Mouse (Mus musculus): ENCODE measurements around the gene Rasgef1b. TPM values are rescaled to one million over a fixed set of nuclear protein-coding genes. Genes with fewer than 3 reads are reported as not detected.

Rasgef1b gene
- total RNA-seq, 2 experiments from 2014 or later: 0.36 to 0.37 TPM

GRCm38 (mm10) chr5:99613321-99614118, 115.3 kb downstream of the Rasgef1b start:
- intact Hi-C loops (cut with DNase I): no loop called here

GRCm38 (mm10) chr5:99607602-99608001, 121.3 kb downstream of the Rasgef1b start:
- intact Hi-C loops (cut with DNase I): no loop called here
- no peak for DNase-seq

More at GRCm38 (mm10) chr5:99613321-99614118, 115.3 kb downstream of the Rasgef1b start:
- no peak for DNase-seq

- intact Hi-C loops (cut with DNase I): no loop called here
- DNase-seq: no peak
Observed at GRCm38 (mm10) chr5:99606164-99606858, 122.6 kb downstream of the Rasgef1b start.

GRCm38 (mm10) chr5:99602244-99603023, 126.4 kb downstream of the Rasgef1b start:
- DNase-seq: no peak
- intact Hi-C loops (cut with DNase I): no loop called here

- intact Hi-C loops (cut with DNase I): no loop called here
- DNase-seq: no peak
Observed at GRCm38 (mm10) chr5:99599376-99599775, 129.5 kb downstream of the Rasgef1b start.

- DNase-seq: no peak
- intact Hi-C loops (cut with DNase I): no loop called here
Observed at GRCm38 (mm10) chr5:99598470-99599110, 130.3 kb downstream of the Rasgef1b start.

GRCm38 (mm10) chr5:99597701-99598100, 131.2 kb downstream of the Rasgef1b start:
- no peak for DNase-seq
- intact Hi-C loops (cut with DNase I): no loop called here

GRCm38 (mm10) chr5:99591348-99591747, 137.5 kb downstream of the Rasgef1b start:
- no peak for DNase-seq

GRCm38 (mm10) chr5:99590539-99590938, 138.3 kb downstream of the Rasgef1b start:
- no peak for DNase-seq
- intact Hi-C loops (cut with DNase I): no loop called here

More at GRCm38 (mm10) chr5:99591348-99591747, 137.5 kb downstream of the Rasgef1b start:
- intact Hi-C loops (cut with DNase I): no loop called here

- intact Hi-C loops (cut with DNase I): no loop called here
- DNase-seq: no peak
Observed at GRCm38 (mm10) chr5:99587994-99588393, 140.9 kb downstream of the Rasgef1b start.

- no peak for DNase-seq
- intact Hi-C loops (cut with DNase I): no loop called here
Observed at GRCm38 (mm10) chr5:99587589-99587988, 141.3 kb downstream of the Rasgef1b start.

- intact Hi-C loops (cut with DNase I): no loop called here
- DNase-seq: no peak
Observed at GRCm38 (mm10) chr5:99586287-99586686, 142.6 kb downstream of the Rasgef1b start.

- intact Hi-C loops (cut with DNase I): no loop called here
- DNase-seq: peak in 1 of 2 experiments; percentile 17
Observed at GRCm38 (mm10) chr5:99585166-99585898, 143.5 kb downstream of the Rasgef1b start.

GRCm38 (mm10) chr5:99584266-99584665, 144.6 kb downstream of the Rasgef1b start:
- intact Hi-C loops (cut with DNase I): no loop called here
- DNase-seq: no peak

- intact Hi-C loops (cut with DNase I): no loop called here
- DNase-seq: no peak
Observed at GRCm38 (mm10) chr5:99582055-99582454, 146.8 kb downstream of the Rasgef1b start.

GRCm38 (mm10) chr5:99578692-99579091, 150.2 kb downstream of the Rasgef1b start:
- peak in 1 of 2 experiments; percentile 16 for DNase-seq
- intact Hi-C loops (cut with DNase I): loop anchor here (2.0 kb wide), 2 partner anchors 332 to 376 kb away; no protein-coding TSS in a partner anchor

GRCm38 (mm10) chr5:99575897-99576296, 153.0 kb downstream of the Rasgef1b start:
- no peak for DNase-seq

GRCm38 (mm10) chr5:99564501-99565323, 164.2 kb downstream of the Rasgef1b start:
- intact Hi-C loops (cut with DNase I): no loop called here
- no peak for DNase-seq

More at GRCm38 (mm10) chr5:99575897-99576296, 153.0 kb downstream of the Rasgef1b start:
- intact Hi-C loops (cut with DNase I): no loop called here

- no peak for DNase-seq
- intact Hi-C loops (cut with DNase I): no loop called here
Observed at GRCm38 (mm10) chr5:99562096-99562495, 166.8 kb downstream of the Rasgef1b start.

Measured in gastrocnemius, postnatal 36 days (tissue).